Mouse (Mus musculus): ENCODE measurements around the gene Higd2a. TPM values are rescaled to one million over a fixed set of nuclear protein-coding genes. Genes with fewer than 3 reads are reported as not detected.

Gene Higd2a
- total RNA-seq, 1 experiment, result 108 TPM

- Histone ChIP-seq H3K4me1 (ENCODE audit: control insufficient read depth in 2 of 2, insufficient read depth in 2 of 2, low read length in 2 of 2, poor library complexity in 1 of 2) (no peaks in the 10 kb centered on the region), H3K27ac (ENCODE audit: insufficient read depth, low read depth, low read length, poor library complexity, severe bottlenecking) (no peak overlapping the region), H3K9ac (ENCODE audit: insufficient read depth, low read depth, low read length, poor library complexity, severe bottlenecking) (no peak overlapping the region), H3K36me3 (ENCODE audit: control insufficient read depth, insufficient read depth, low read length, poor library complexity, severe bottlenecking) (peaks cover 4% of the 10 kb centered on the region; the same call in 1 of the 2 replicates), H3K4me3 (ENCODE audit: insufficient read depth in 1 of 2, low read depth in 1 of 2, low read length in 2 of 2, poor library complexity in 1 of 2, severe bottlenecking in 1 of 2) (no peak overlapping the region), H3K9me3 (ENCODE audit: control insufficient read depth, insufficient read depth, low read depth, low read length) (no peaks in the 10 kb centered on the region)
- TF ChIP-seq ZNF384 (IDR thresholded peaks at IDR 0.05; ENCODE audit: low read depth, low read length) (0 out of 2 replicates have a peak, but pooled peaks have one; percentile 45), CHD2 (IDR thresholded peaks at IDR 0.05; ENCODE audit: low read depth, low read length) (no peak)
- in situ Hi-C loops (cut with MboI; ENCODE audit: low sequenced_read_pairs in 2 of 2, unreplicated experiment in 2 of 2), result no loop called here
- no peak for DNase-seq (ENCODE audit: low read depth, low spot score)
These were observed 42.8 kb downstream of the Higd2a start for GRCm38 (mm10) chr13:54632731-54633277.

GRCm38 (mm10) chr13:54635011-54635410 is 45.0 kb downstream of the Higd2a start:
- Histone ChIP-seq H3K9me3 (ENCODE audit: control insufficient read depth, insufficient read depth, low read depth, low read length) (no peaks in the 10 kb centered on the region), H3K27ac (ENCODE audit: insufficient read depth, low read depth, low read length, poor library complexity, severe bottlenecking) (no peak overlapping the region), H3K36me3 (ENCODE audit: control insufficient read depth, insufficient read depth, low read length, poor library complexity, severe bottlenecking) (peaks cover 13% of the 10 kb centered on the region), H3K4me3 (ENCODE audit: insufficient read depth in 1 of 2, low read depth in 1 of 2, low read length in 2 of 2, poor library complexity in 1 of 2, severe bottlenecking in 1 of 2) (no peak overlapping the region), H3K9ac (ENCODE audit: insufficient read depth, low read depth, low read length, poor library complexity, severe bottlenecking) (no peak overlapping the region), H3K4me1 (ENCODE audit: control insufficient read depth in 2 of 2, insufficient read depth in 2 of 2, low read length in 2 of 2, poor library complexity in 1 of 2) (no peaks in the 10 kb centered on the region)
- in situ Hi-C loops (cut with MboI; ENCODE audit: low sequenced_read_pairs in 2 of 2, unreplicated experiment in 2 of 2), result no loop called here
- DNase-seq (ENCODE audit: low read depth, low spot score), result no peak
- TF ChIP-seq HCFC1 (IDR thresholded peaks at IDR 0.05; ENCODE audit: borderline replicate concordance, insufficient read depth, low read length) (no peak), ZC3H11A (IDR thresholded peaks at IDR 0.05; ENCODE audit: borderline replicate concordance, low read depth, low read length) (no peak), MAFK (IDR thresholded peaks at IDR 0.05; ENCODE audit: insufficient read depth, low read depth, low read length) (no peak), CHD2 (IDR thresholded peaks at IDR 0.05; ENCODE audit: low read depth, low read length) (no peak), ZNF384 (IDR thresholded peaks at IDR 0.05; ENCODE audit: low read depth, low read length) (no peak)

Other genes with a start within 250 kb of the Higd2a start
- 0.21 and 0.67 TPM in 2 replicates for gene Cplx2, start 218.9 kb upstream of the Higd2a start, total RNA-seq (2012; rRNA removed)
- gene Thoc3, start 121.4 kb upstream of the Higd2a start, total RNA-seq (2012; rRNA removed), result 54.6 and 81.8 TPM in 2 replicates
- 6.9 and 10.8 TPM in 2 replicates for gene Simc1, start 86.4 kb upstream of the Higd2a start, total RNA-seq (2012; rRNA removed)
- 48.0 and 52.8 TPM in 2 replicates for gene 4833439L19Rik, start 24.8 kb upstream of the Higd2a start, total RNA-seq (2012; rRNA removed)
- gene Arl10, start 15.2 kb upstream of the Higd2a start, total RNA-seq (2012; rRNA removed), result 38.3 and 51.0 TPM in 2 replicates
- 53.2 and 65.5 TPM in 2 replicates for gene Nop16, start 117 bp upstream of the Higd2a start, total RNA-seq (2012; rRNA removed)
- gene Cltb, start 21.1 kb downstream of the Higd2a start, total RNA-seq (2012; rRNA removed), result 49.5 and 75.1 TPM in 2 replicates
- gene Faf2, start 31.6 kb downstream of the Higd2a start, total RNA-seq (2012; rRNA removed), result 76.3 and 108 TPM in 2 replicates
- gene Rnf44, start 103.7 kb downstream of the Higd2a start, total RNA-seq (2012; rRNA removed), result 60.3 and 66.5 TPM in 2 replicates
- gene Cdhr2, start 111.3 kb downstream of the Higd2a start, total RNA-seq (2012; rRNA removed), result 0.31 and 0.69 TPM in 2 replicates
- gene Gprin1, start 159.7 kb downstream of the Higd2a start, total RNA-seq (2012; rRNA removed), result 0.37 and 0.58 TPM in 2 replicates
- 0.16 TPM in 1 of 2 replicates, not detected in the other for gene Sncb, start 176.4 kb downstream of the Higd2a start, total RNA-seq (2012; rRNA removed)
- 0.37 and 0.54 TPM in 2 replicates for gene Eif4e1b, start 193.8 kb downstream of the Higd2a start, total RNA-seq (2012; rRNA removed)
- 9.8 and 10.4 TPM in 2 replicates for gene Tspan17, start 199.2 kb downstream of the Higd2a start, total RNA-seq (2012; rRNA removed)